Mouse (Mus musculus): Measurements from ENCODE around the gene Gm8237. TPM values are rescaled to one million over a fixed set of nuclear protein-coding genes. Genes with fewer than 3 reads are reported as not detected.
"Not testable (repeated sequence)": the region's sequence is repeated elsewhere in the genome, so short reads cannot be mapped to it uniquely, and the experiment has no call there.

The Gm8237 gene
- 0.09 and 0.10 TPM in 2 replicates for polyA plus RNA-seq (2015; fragmentation: Nextera tagmentation; extraction: Ambion mirVana)

- H3K9me3 ChIP-seq (replicated peaks; ENCODE audit: control insufficient read depth, low read length); H3K27ac ChIP-seq (ENCODE audit: low read length); H3K4me1 ChIP-seq (ENCODE audit: control insufficient read depth, insufficient read depth, low read length); H3K9ac ChIP-seq (ENCODE audit: low read length); H3K27me3 ChIP-seq (ENCODE audit: control insufficient read depth, insufficient read depth, low read length); ATAC-seq (replicated peaks; ENCODE audit: extremely low read depth, insufficient read depth, low FRiP score); H3K36me3 ChIP-seq (ENCODE audit: control insufficient read depth, insufficient read depth): not testable (repeated sequence)
- H3K4me2 ChIP-seq (ENCODE audit: low read depth, low read length) = peak within 1 kb of the TSS; percentile 68
- peak within 1 kb of the TSS; percentile 44 for H3K4me3 ChIP-seq (ENCODE audit: low read length)
- 2% methylated on average over 15 of the region's 22 CpGs for WGBS
These were observed at the start of gene Gm8237 for GRCm38 (mm10) chr14:5880241-5880640. Gm8237 (minus strand) TSS chr14:5880382.

- not testable (repeated sequence) for H3K27me3 ChIP-seq (ENCODE audit: control insufficient read depth, insufficient read depth, low read length); H3K4me1 ChIP-seq (ENCODE audit: control insufficient read depth, insufficient read depth, low read length); ATAC-seq (replicated peaks; ENCODE audit: extremely low read depth, insufficient read depth, low FRiP score); H3K4me2 ChIP-seq (ENCODE audit: low read depth, low read length); H3K27ac ChIP-seq (ENCODE audit: low read length); H3K9me3 ChIP-seq (replicated peaks; ENCODE audit: control insufficient read depth, low read length); H3K9ac ChIP-seq (ENCODE audit: low read length); H3K36me3 ChIP-seq (ENCODE audit: control insufficient read depth, insufficient read depth); H3K4me3 ChIP-seq (ENCODE audit: low read length)
- 62% methylated on average over 7 of the region's 7 CpGs for WGBS
These were observed 43.1 kb upstream of the Gm8237 start for GRCm38 (mm10) chr14:5923276-5923675.

GRCm38 (mm10) chr14:5918330-5918942 is 38.3 kb upstream of the Gm8237 start:
- not testable (repeated sequence) for H3K27me3 ChIP-seq (ENCODE audit: control insufficient read depth, insufficient read depth, low read length); H3K4me1 ChIP-seq (ENCODE audit: control insufficient read depth, insufficient read depth, low read length); H3K4me2 ChIP-seq (ENCODE audit: low read depth, low read length); H3K9me3 ChIP-seq (replicated peaks; ENCODE audit: control insufficient read depth, low read length); H3K4me3 ChIP-seq (ENCODE audit: low read length); H3K27ac ChIP-seq (ENCODE audit: low read length); H3K9ac ChIP-seq (ENCODE audit: low read length); ATAC-seq (replicated peaks; ENCODE audit: extremely low read depth, insufficient read depth, low FRiP score); H3K36me3 ChIP-seq (ENCODE audit: control insufficient read depth, insufficient read depth)
- 78% methylated on average over 4 of the region's 4 CpGs for WGBS

GRCm38 (mm10) chr14:5913701-5914100 is 33.5 kb upstream of the Gm8237 start:
- not testable (repeated sequence) for H3K27ac ChIP-seq (ENCODE audit: low read length); H3K27me3 ChIP-seq (ENCODE audit: control insufficient read depth, insufficient read depth, low read length); H3K4me2 ChIP-seq (ENCODE audit: low read depth, low read length); H3K4me3 ChIP-seq (ENCODE audit: low read length); H3K9me3 ChIP-seq (replicated peaks; ENCODE audit: control insufficient read depth, low read length); H3K4me1 ChIP-seq (ENCODE audit: control insufficient read depth, insufficient read depth, low read length); H3K9ac ChIP-seq (ENCODE audit: low read length); H3K36me3 ChIP-seq (ENCODE audit: control insufficient read depth, insufficient read depth); ATAC-seq (replicated peaks; ENCODE audit: extremely low read depth, insufficient read depth, low FRiP score)
- 73% methylated on average over 2 of the region's 2 CpGs for WGBS

DNA sequence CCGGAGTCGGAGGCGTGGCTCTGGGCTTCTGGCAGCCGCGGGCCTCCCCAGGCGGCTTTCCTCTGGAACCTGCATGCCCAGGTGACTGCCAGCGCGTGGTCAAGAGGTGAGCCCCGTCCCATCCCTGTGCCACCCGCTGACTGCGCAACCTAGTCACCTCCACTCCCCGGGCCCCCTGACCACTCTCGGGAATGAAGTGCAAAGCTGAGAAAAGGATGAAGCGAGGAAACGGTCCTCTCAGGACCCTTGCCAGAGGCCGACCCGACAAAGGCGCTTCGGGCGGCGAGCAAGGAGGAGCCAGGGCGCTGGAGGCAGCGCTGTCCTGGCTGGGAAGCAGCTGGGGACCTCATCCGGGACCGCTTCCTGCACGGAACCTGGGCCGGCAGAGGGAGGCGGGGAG is 391 bp downstream of the Gm8237 start:
- not testable (repeated sequence) for H3K9me3 ChIP-seq (replicated peaks; ENCODE audit: control insufficient read depth, low read length); H3K27me3 ChIP-seq (ENCODE audit: control insufficient read depth, insufficient read depth, low read length); H3K4me1 ChIP-seq (ENCODE audit: control insufficient read depth, insufficient read depth, low read length); ATAC-seq (replicated peaks; ENCODE audit: extremely low read depth, insufficient read depth, low FRiP score); H3K36me3 ChIP-seq (ENCODE audit: control insufficient read depth, insufficient read depth); H3K27ac ChIP-seq (ENCODE audit: low read length); H3K9ac ChIP-seq (ENCODE audit: low read length)
- Histone ChIP-seq H3K4me3 (ENCODE audit: low read length) (peak overlapping the region; percentile 44), H3K4me2 (ENCODE audit: low read depth, low read length) (peak overlapping the region; percentile 68)
- WGBS = 3% methylated on average over 21 of the region's 28 CpGs

- H3K27ac ChIP-seq (ENCODE audit: low read length); H3K27me3 ChIP-seq (ENCODE audit: control insufficient read depth, insufficient read depth, low read length); ATAC-seq (replicated peaks; ENCODE audit: extremely low read depth, insufficient read depth, low FRiP score); H3K9me3 ChIP-seq (replicated peaks; ENCODE audit: control insufficient read depth, low read length); H3K9ac ChIP-seq (ENCODE audit: low read length); H3K36me3 ChIP-seq (ENCODE audit: control insufficient read depth, insufficient read depth); H3K4me2 ChIP-seq (ENCODE audit: low read depth, low read length); H3K4me3 ChIP-seq (ENCODE audit: low read length); H3K4me1 ChIP-seq (ENCODE audit: control insufficient read depth, insufficient read depth, low read length): not testable (repeated sequence)
- WGBS = 8% methylated on average over 5 of the region's 11 CpGs
These were observed 1.0 kb downstream of the Gm8237 start for GRCm38 (mm10) chr14:5879136-5879535.

GRCm38 (mm10) chr14:5855911-5856310 is 24.3 kb downstream of the Gm8237 start:
- not testable (repeated sequence) for H3K4me1 ChIP-seq (ENCODE audit: control insufficient read depth, insufficient read depth, low read length); H3K4me2 ChIP-seq (ENCODE audit: low read depth, low read length); H3K4me3 ChIP-seq (ENCODE audit: low read length); H3K27me3 ChIP-seq (ENCODE audit: control insufficient read depth, insufficient read depth, low read length); H3K9me3 ChIP-seq (replicated peaks; ENCODE audit: control insufficient read depth, low read length); ATAC-seq (replicated peaks; ENCODE audit: extremely low read depth, insufficient read depth, low FRiP score); H3K9ac ChIP-seq (ENCODE audit: low read length); H3K27ac ChIP-seq (ENCODE audit: low read length); H3K36me3 ChIP-seq (ENCODE audit: control insufficient read depth, insufficient read depth)
- WGBS = 73% methylated on average over 3 of the region's 3 CpGs

DNA sequence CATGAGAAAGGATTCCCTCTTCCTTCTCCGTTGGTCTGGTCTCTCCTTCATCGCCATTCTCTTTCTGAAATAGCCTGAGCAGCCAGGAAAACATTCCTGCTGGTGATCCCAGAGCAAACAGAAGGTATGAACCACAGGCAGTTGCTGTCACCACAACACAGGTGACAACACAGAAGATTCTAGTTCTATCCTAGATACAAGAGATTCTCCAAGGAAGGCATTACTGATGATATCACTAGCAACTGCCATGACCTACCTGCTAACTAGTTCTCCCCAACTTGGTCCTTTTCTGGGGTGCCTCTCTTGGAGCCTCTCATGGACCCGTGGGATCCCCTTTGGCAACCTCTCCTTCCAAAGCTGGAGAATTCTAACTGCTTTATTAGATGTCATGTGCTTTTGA is 50.0 kb downstream of the Gm8237 start, which contains the start of gene Gm3424:
Gene Gm3424, minus strand, starts transcription at position 101 of the 400 bp plus-strand sequence.
- H3K27me3 ChIP-seq (ENCODE audit: control insufficient read depth, insufficient read depth, low read length); H3K9ac ChIP-seq (ENCODE audit: low read length); H3K36me3 ChIP-seq (ENCODE audit: control insufficient read depth, insufficient read depth); H3K9me3 ChIP-seq (replicated peaks; ENCODE audit: control insufficient read depth, low read length); ATAC-seq (replicated peaks; ENCODE audit: extremely low read depth, insufficient read depth, low FRiP score); H3K4me1 ChIP-seq (ENCODE audit: control insufficient read depth, insufficient read depth, low read length); H3K27ac ChIP-seq (ENCODE audit: low read length); H3K4me3 ChIP-seq (ENCODE audit: low read length); H3K4me2 ChIP-seq (ENCODE audit: low read depth, low read length): not testable (repeated sequence)
- no CpG with 5 or more reads among the region's 3 CpGs for WGBS

- ATAC-seq (replicated peaks; ENCODE audit: extremely low read depth, insufficient read depth, low FRiP score); H3K9ac ChIP-seq (ENCODE audit: low read length): not testable (repeated sequence)
- no CpG with 5 or more reads among the region's 47 CpGs for WGBS
These were observed 67.4 kb downstream of the Gm8237 start for GRCm38 (mm10) chr14:5812699-5813356.

More at GRCm38 (mm10) chr14:5812699-5813356, 67.4 kb downstream of the Gm8237 start:
- H3K4me1 ChIP-seq (ENCODE audit: control insufficient read depth, insufficient read depth, low read length); H3K4me2 ChIP-seq (ENCODE audit: low read depth, low read length); H3K9me3 ChIP-seq (replicated peaks; ENCODE audit: control insufficient read depth, low read length); H3K27ac ChIP-seq (ENCODE audit: low read length); H3K36me3 ChIP-seq (ENCODE audit: control insufficient read depth, insufficient read depth); H3K27me3 ChIP-seq (ENCODE audit: control insufficient read depth, insufficient read depth, low read length); H3K4me3 ChIP-seq (ENCODE audit: low read length): not testable (repeated sequence)
